Mouse (Mus musculus) kidney, embryonic 16.5 days (tissue): ENCODE measurements around the gene Steap1. TPM values are rescaled to one million over a fixed set of nuclear protein-coding genes. Genes with fewer than 3 reads are reported as not detected.
A peak's percentile ranks its signal among the peaks of the same experiment; 100 is the strongest.

Experiments used
- ATAC-seq: fragments of 200-750 bp; cut with Nextera tagmentation; 2 replicates; pipeline ENCODE4 v1.8.0; 2017; ENCODE audit warnings: moderate TSS enrichment; ENCODE audit not compliant: low FRiP score, low TSS enrichment
- H3K27ac ChIP-seq: fragments of 300-500 bp; sonication (generic); 2 replicates; pipeline ENCODE4 v1.5.1; 2014; ENCODE audit warnings: low read length
- H3K27me3 ChIP-seq: fragments of 300-500 bp; sonication (generic); 2 replicates; pipeline ENCODE4 v1.6.1; 2014; ENCODE audit warnings: low read length, control low read depth, mixed read lengths; ENCODE audit not compliant: insufficient read depth
- H3K36me3 ChIP-seq: fragments of 300-500 bp; sonication (generic); 2 replicates; pipeline ENCODE4 v1.6.1; 2014; ENCODE audit warnings: low read length, control low read depth, mixed read lengths; ENCODE audit not compliant: insufficient read depth
- H3K4me1 ChIP-seq: fragments of 300-500 bp; sonication (generic); 2 replicates; pipeline ENCODE4 v1.6.1; 2014; ENCODE audit warnings: low read length, control low read depth, mixed read lengths; ENCODE audit not compliant: insufficient read depth
- H3K4me2 ChIP-seq: fragments of 300-500 bp; sonication (generic); replicated peaks from 2 replicates; pipeline ENCODE4 v1.6.1; 2014; ENCODE audit warnings: low read depth, low read length
- H3K4me3 ChIP-seq: fragments of 300-500 bp; sonication (generic); 2 replicates; pipeline ENCODE4 v1.5.1; 2014; ENCODE audit warnings: mild to moderate bottlenecking, low read length
- H3K9ac ChIP-seq: fragments of 300-500 bp; sonication (generic); replicated peaks from 2 replicates; pipeline ENCODE4 v1.6.1; 2014; ENCODE audit warnings: low read length
- H3K9me3 ChIP-seq: fragments of 300-500 bp; sonication (generic); 2 replicates; pipeline ENCODE4 v1.6.1; 2016; ENCODE audit warnings: low read length, control low read depth
- WGBS: fragments of 180-500 bp; shearing (Covaris S2); extraction: QIAGEN DNeasy Blood & Tissue Kit; methylation state at CpG from one replicate; pipeline ENCODE4 v1.1.7; 2014; 5-methylcytosine and 5-hydroxymethylcytosine counted together
- polyA plus RNA-seq: library from polyadenylated mRNA; unstranded; fragments of >200 nt; fragmentation: Nextera tagmentation; extraction: Ambion mirVana; gene quantifications from 2 replicates; pipeline ENCODE4 v1.2.1, GENCODE M21; 2015

Steap1 gene
- 13.2 and 13.6 TPM in 2 replicates for polyA plus RNA-seq

- peak; percentile 96 for ATAC-seq
- H3K4me2 ChIP-seq, result peak within 1 kb of the TSS; percentile 93
- H3K36me3 ChIP-seq, result no peaks in the 10 kb centered on the region
- H3K4me3 ChIP-seq, result peak within 1 kb of the TSS; percentile 64
- under 1% methylated on average over 75 of the region's 75 CpGs for WGBS
- H3K9me3 ChIP-seq, result no peaks in the 10 kb centered on the region
- H3K4me1 ChIP-seq, result peaks cover 4% of the 10 kb centered on the region; the same call in 1 of the 2 replicates
- peaks cover 7% of the 10 kb centered on the region; the same call in 1 of the 2 replicates for H3K27me3 ChIP-seq
- no peak within 1 kb of the TSS for H3K27ac ChIP-seq
- H3K9ac ChIP-seq, result peak within 1 kb of the TSS; percentile 69
Measured at GRCm38 (mm10) chr5:5748866-5749682, at the start of gene Steap1. Steap1 (minus strand) TSS chr5:5749326.

GRCm38 (mm10) chr5:5787106-5787505, 38.0 kb upstream of the Steap1 start:
- H3K27ac ChIP-seq, result no peak overlapping the region
- no peak overlapping the region for H3K9ac ChIP-seq
- WGBS, result 81% methylated on average over 2 of the region's 2 CpGs
- ATAC-seq, result no peak
- no peaks in the 10 kb centered on the region for H3K9me3 ChIP-seq
- no peaks in the 10 kb centered on the region for H3K4me1 ChIP-seq
- no peak overlapping the region for H3K4me3 ChIP-seq
- no peak overlapping the region for H3K4me2 ChIP-seq
- no peaks in the 10 kb centered on the region for H3K27me3 ChIP-seq
- no peaks in the 10 kb centered on the region for H3K36me3 ChIP-seq

- Histone ChIP-seq H3K36me3 (no peaks in the 10 kb centered on the region), H3K9ac (no peak overlapping the region), H3K4me3 (no peak overlapping the region), H3K9me3 (no peaks in the 10 kb centered on the region), H3K4me2 (no peak overlapping the region), H3K27ac (no peak overlapping the region), H3K4me1 (no peaks in the 10 kb centered on the region), H3K27me3 (no peaks in the 10 kb centered on the region)
- no peak; the same call in 1 of the 2 replicates for ATAC-seq
- 62% methylated on average over 3 of the region's 3 CpGs for WGBS
Measured at GRCm38 (mm10) chr5:5756392-5757019, 7.4 kb upstream of the Steap1 start.

- Histone ChIP-seq H3K9ac (no peak overlapping the region), H3K4me2 (no peak overlapping the region), H3K27ac (no peak overlapping the region), H3K9me3 (no peaks in the 10 kb centered on the region), H3K4me3 (no peak overlapping the region), H3K4me1 (no peaks in the 10 kb centered on the region), H3K36me3 (no peaks in the 10 kb centered on the region), H3K27me3 (no peaks in the 10 kb centered on the region)
- ATAC-seq, result no peak
- WGBS, result 2% methylated on average over 9 of the region's 9 CpGs
Measured at GRCm38 (mm10) chr5:5755039-5755438, 5.9 kb upstream of the Steap1 start.

GRCm38 (mm10) chr5:5749772-5750222, 671 bp upstream of the Steap1 start:
- peak overlapping the region; percentile 64 for H3K4me3 ChIP-seq
- no peak overlapping the region for H3K27ac ChIP-seq
- H3K27me3 ChIP-seq, result peaks cover 7% of the 10 kb centered on the region; the same call in 1 of the 2 replicates
- WGBS, result under 1% methylated on average over 13 of the region's 13 CpGs
- H3K4me1 ChIP-seq, result peaks cover 4% of the 10 kb centered on the region; the same call in 1 of the 2 replicates
- H3K9me3 ChIP-seq, result no peaks in the 10 kb centered on the region
- peak overlapping the region; percentile 69 for H3K9ac ChIP-seq
- ATAC-seq, result peak; percentile 66
- H3K36me3 ChIP-seq, result no peaks in the 10 kb centered on the region
- peak overlapping the region; percentile 93 for H3K4me2 ChIP-seq

GRCm38 (mm10) chr5:5734445-5734844, 14.7 kb downstream of the Steap1 start:
- WGBS, result 97% methylated on average over 9 of the region's 9 CpGs
- H3K4me1 ChIP-seq, result no peaks in the 10 kb centered on the region
- H3K4me3 ChIP-seq, result no peak overlapping the region
- H3K36me3 ChIP-seq, result no peaks in the 10 kb centered on the region
- H3K9me3 ChIP-seq, result no peaks in the 10 kb centered on the region
- no peak overlapping the region for H3K27ac ChIP-seq
- no peak overlapping the region for H3K4me2 ChIP-seq
- H3K27me3 ChIP-seq, result no peaks in the 10 kb centered on the region
- ATAC-seq, result no peak
- no peak overlapping the region for H3K9ac ChIP-seq

GRCm38 (mm10) chr5:5732858-5733257, 16.3 kb downstream of the Steap1 start:
- Histone ChIP-seq H3K4me2 (no peak overlapping the region), H3K4me3 (no peak overlapping the region), H3K4me1 (no peaks in the 10 kb centered on the region), H3K27me3 (no peaks in the 10 kb centered on the region), H3K9ac (no peak overlapping the region), H3K36me3 (no peaks in the 10 kb centered on the region), H3K27ac (no peak overlapping the region), H3K9me3 (no peaks in the 10 kb centered on the region)
- no peak for ATAC-seq
- WGBS, result 69% methylated on average over 2 of the region's 2 CpGs

- no peaks in the 10 kb centered on the region for H3K36me3 ChIP-seq
- ATAC-seq, result no peak
- 91% methylated on average over 3 of the region's 3 CpGs for WGBS
- H3K4me2 ChIP-seq, result no peak overlapping the region
- no peaks in the 10 kb centered on the region for H3K27me3 ChIP-seq
- no peak overlapping the region for H3K9ac ChIP-seq
- no peaks in the 10 kb centered on the region for H3K4me1 ChIP-seq
- H3K27ac ChIP-seq, result no peak overlapping the region
- no peaks in the 10 kb centered on the region for H3K9me3 ChIP-seq
- no peak overlapping the region for H3K4me3 ChIP-seq
Measured at GRCm38 (mm10) chr5:5732208-5732607, 16.9 kb downstream of the Steap1 start.

- Histone ChIP-seq H3K27ac (no peak overlapping the region), H3K9ac (no peak overlapping the region), H3K4me3 (no peak overlapping the region), H3K4me2 (no peak overlapping the region), H3K36me3 (no peaks in the 10 kb centered on the region), H3K4me1 (no peaks in the 10 kb centered on the region), H3K9me3 (no peaks in the 10 kb centered on the region), H3K27me3 (no peaks in the 10 kb centered on the region)
- peak; percentile 63 for ATAC-seq
- 80% methylated on average over 4 of the region's 4 CpGs for WGBS
Measured at GRCm38 (mm10) chr5:5729904-5730303, 19.2 kb downstream of the Steap1 start.

GRCm38 (mm10) chr5:5722217-5722616, 26.9 kb downstream of the Steap1 start:
- ATAC-seq, result no peak
- H3K9me3 ChIP-seq, result no peaks in the 10 kb centered on the region
- 74% methylated on average over 7 of the region's 7 CpGs for WGBS
- H3K27me3 ChIP-seq, result no peaks in the 10 kb centered on the region
- no peak overlapping the region for H3K9ac ChIP-seq
- H3K4me2 ChIP-seq, result no peak overlapping the region
- H3K36me3 ChIP-seq, result no peaks in the 10 kb centered on the region
- H3K4me3 ChIP-seq, result no peak overlapping the region
- H3K4me1 ChIP-seq, result no peaks in the 10 kb centered on the region
- no peak overlapping the region for H3K27ac ChIP-seq
